Mouse (Mus musculus): Measurements from ENCODE around the gene Mterf4.

GRCm38 (mm10) chr1:93323973-93324372 is 18.3 kb upstream of the Mterf4 start:
- TF ChIP-seq CTCF (IDR thresholded peaks at IDR 0.05; ENCODE audit: low read depth, low read length) (no peak), GATA2 (IDR thresholded peaks at IDR 0.05; ENCODE audit: borderline replicate concordance, low read depth, low read length) (no peak), TAL1 (conservative IDR thresholded peaks at IDR 0.05; ENCODE audit: low read depth, low read length) (no peak)
